Mouse (Mus musculus) v-Abl transformed pro-B cells (cell line): ENCODE measurements around the gene Sbp.

Source experiments
- in situ Hi-C, 2 experiments: fragments of 400-800 bp; cut with MboI; formaldehyde crosslinking; loops; one replicate each; pipeline ENCODE4 v1.15.1; 2025; ENCODE audit not compliant: unreplicated experiment in 2 of 2

The Sbp gene

GRCm38 (mm10) chr17:23982912-23983311 is 41.4 kb downstream of the Sbp start:
- in situ Hi-C loops = no loop called here

GRCm38 (mm10) chr17:23984989-23985388 is 43.5 kb downstream of the Sbp start:
- in situ Hi-C loops = no loop called here

GRCm38 (mm10) chr17:23989802-23990201 is 48.3 kb downstream of the Sbp start:
- in situ Hi-C loops = no loop called here

GRCm38 (mm10) chr17:23992789-23993553 is 51.5 kb downstream of the Sbp start:
- in situ Hi-C loops = no loop called here

- in situ Hi-C loops = no loop called here
Measured at GRCm38 (mm10) chr17:23993559-23994428, 52.3 kb downstream of the Sbp start.

- in situ Hi-C loops = no loop called here
Measured at GRCm38 (mm10) chr17:23994667-23995066, 53.2 kb downstream of the Sbp start.
